Mouse (Mus musculus): ENCODE measurements around the gene Papss1. TPM values are rescaled to one million over a fixed set of nuclear protein-coding genes. Genes with fewer than 3 reads are reported as not detected.
A peak's percentile ranks its signal among the peaks of the same experiment; 100 is the strongest.
"Not testable (repeated sequence)": the region's sequence is repeated elsewhere in the genome, so short reads cannot be mapped to it uniquely, and the experiment has no call there.

The Papss1 gene
- polyA plus RNA-seq, 1 experiment from 2014 or later = 98.6 TPM

GRCm38 (mm10) chr3:131524779-131525178, 39.8 kb upstream of the Papss1 start:
- H3K27ac ChIP-seq (ENCODE audit: low read depth) = no peak overlapping the region
- peaks cover 6% of the 10 kb centered on the region; the same call in 1 of the 2 replicates for H3K4me1 ChIP-seq (ENCODE audit: insufficient read depth)
- TF ChIP-seq CTCF (IDR thresholded peaks at IDR 0.05; ENCODE audit: low read depth) = peak; percentile 62
- peak; percentile 81 for DNase-seq
- no peak for ATAC-seq (ENCODE audit: insufficient read depth)
- H3K4me3 ChIP-seq (ENCODE audit: low read depth, low read length) = no peak overlapping the region
- no peaks in the 10 kb centered on the region for H3K27me3 ChIP-seq (ENCODE audit: insufficient read depth, low read length)
- no peaks in the 10 kb centered on the region for H3K36me3 ChIP-seq (ENCODE audit: insufficient read depth)
- H3K9me3 ChIP-seq (ENCODE audit: low read depth, low read length) = no peaks in the 10 kb centered on the region
- H3K4me2 ChIP-seq = no peak overlapping the region
- WGBS = 16% methylated on average over 11 of the region's 11 CpGs
- no peak overlapping the region for H3K9ac ChIP-seq

- Histone ChIP-seq H3K4me1 (ENCODE audit: insufficient read depth) (peaks cover 6% of the 10 kb centered on the region; the same call in 1 of the 2 replicates), H3K27ac (ENCODE audit: low read depth) (no peak overlapping the region), H3K9ac (no peak overlapping the region), H3K9me3 (ENCODE audit: low read depth, low read length) (no peaks in the 10 kb centered on the region), H3K4me3 (ENCODE audit: low read depth, low read length) (no peak overlapping the region), H3K27me3 (ENCODE audit: insufficient read depth, low read length) (no peaks in the 10 kb centered on the region), H3K4me2 (no peak overlapping the region), H3K36me3 (ENCODE audit: insufficient read depth) (no peaks in the 10 kb centered on the region)
- no peak for ATAC-seq (ENCODE audit: insufficient read depth)
- DNase-seq = no peak
- no peak for TF ChIP-seq CTCF (IDR thresholded peaks at IDR 0.05; ENCODE audit: low read depth)
- 61% methylated on average over 3 of the region's 3 CpGs for WGBS
Observed at GRCm38 (mm10) chr3:131525229-131525628, 39.3 kb upstream of the Papss1 start.

- no peak overlapping the region for H3K9ac ChIP-seq
- no peaks in the 10 kb centered on the region for H3K27me3 ChIP-seq (ENCODE audit: insufficient read depth, low read length)
- H3K4me1 ChIP-seq (ENCODE audit: insufficient read depth) = no peaks in the 10 kb centered on the region
- DNase-seq = no peak
- H3K4me3 ChIP-seq (ENCODE audit: low read depth, low read length) = no peak overlapping the region
- H3K36me3 ChIP-seq (ENCODE audit: insufficient read depth) = no peaks in the 10 kb centered on the region
- ATAC-seq (ENCODE audit: insufficient read depth) = no peak
- 95% methylated on average over 13 of the region's 13 CpGs for WGBS
- no peak overlapping the region for H3K4me2 ChIP-seq
- H3K9me3 ChIP-seq (ENCODE audit: low read depth, low read length) = no peaks in the 10 kb centered on the region
- H3K27ac ChIP-seq (ENCODE audit: low read depth) = no peak overlapping the region
- no peak for TF ChIP-seq CTCF (IDR thresholded peaks at IDR 0.05; ENCODE audit: low read depth)
Observed at GRCm38 (mm10) chr3:131541244-131541942, 23.2 kb upstream of the Papss1 start.

GRCm38 (mm10) chr3:131547562-131547961, 17.0 kb upstream of the Papss1 start:
- not testable (repeated sequence) for H3K9ac ChIP-seq; DNase-seq; H3K4me2 ChIP-seq; H3K9me3 ChIP-seq (ENCODE audit: low read depth, low read length); H3K27ac ChIP-seq (ENCODE audit: low read depth); ATAC-seq (ENCODE audit: insufficient read depth); H3K4me3 ChIP-seq (ENCODE audit: low read depth, low read length); H3K4me1 ChIP-seq (ENCODE audit: insufficient read depth); H3K36me3 ChIP-seq (ENCODE audit: insufficient read depth); H3K27me3 ChIP-seq (ENCODE audit: insufficient read depth, low read length)
- 96% methylated on average over 17 of the region's 17 CpGs for WGBS

- no peak overlapping the region for H3K4me2 ChIP-seq
- no peaks in the 10 kb centered on the region for H3K36me3 ChIP-seq (ENCODE audit: insufficient read depth)
- no peak overlapping the region for H3K9ac ChIP-seq
- DNase-seq (no peak), ATAC-seq (ENCODE audit: insufficient read depth) (no peak)
- H3K4me3 ChIP-seq (ENCODE audit: low read depth, low read length) = no peak overlapping the region
- no peaks in the 10 kb centered on the region for H3K4me1 ChIP-seq (ENCODE audit: insufficient read depth)
- WGBS = 67% methylated on average over 4 of the region's 4 CpGs
- no peak overlapping the region for H3K27ac ChIP-seq (ENCODE audit: low read depth)
- no peak for TF ChIP-seq CTCF (IDR thresholded peaks at IDR 0.05; ENCODE audit: low read depth)
- H3K27me3 ChIP-seq (ENCODE audit: insufficient read depth, low read length) = no peaks in the 10 kb centered on the region
- H3K9me3 ChIP-seq (ENCODE audit: low read depth, low read length) = no peaks in the 10 kb centered on the region
Observed at GRCm38 (mm10) chr3:131550046-131550445, 14.5 kb upstream of the Papss1 start.

GRCm38 (mm10) chr3:131552349-131553254, 12.0 kb upstream of the Papss1 start:
- Histone ChIP-seq H3K4me1 (ENCODE audit: insufficient read depth) (no peaks in the 10 kb centered on the region), H3K36me3 (ENCODE audit: insufficient read depth) (no peaks in the 10 kb centered on the region), H3K27ac (ENCODE audit: low read depth) (no peak overlapping the region), H3K4me3 (ENCODE audit: low read depth, low read length) (no peak overlapping the region), H3K9me3 (ENCODE audit: low read depth, low read length) (no peaks in the 10 kb centered on the region), H3K4me2 (no peak overlapping the region), H3K9ac (no peak overlapping the region), H3K27me3 (ENCODE audit: insufficient read depth, low read length) (no peaks in the 10 kb centered on the region)
- peak; percentile 58; the same call in 1 of the 2 replicates for ATAC-seq (ENCODE audit: insufficient read depth)
- TF ChIP-seq CTCF (IDR thresholded peaks at IDR 0.05; ENCODE audit: low read depth) = peak; percentile 75
- WGBS = 34% methylated on average over 9 of the region's 9 CpGs
- DNase-seq = peak; percentile 90

- Histone ChIP-seq H3K4me3 (ENCODE audit: low read depth, low read length) (no peak overlapping the region), H3K27ac (ENCODE audit: low read depth) (no peak overlapping the region), H3K4me2 (no peak overlapping the region), H3K4me1 (ENCODE audit: insufficient read depth) (no peaks in the 10 kb centered on the region), H3K27me3 (ENCODE audit: insufficient read depth, low read length) (no peaks in the 10 kb centered on the region), H3K9ac (no peak overlapping the region), H3K36me3 (ENCODE audit: insufficient read depth) (no peaks in the 10 kb centered on the region), H3K9me3 (ENCODE audit: low read depth, low read length) (no peaks in the 10 kb centered on the region)
- DNase-seq (no peak), ATAC-seq (ENCODE audit: insufficient read depth) (no peak)
- TF ChIP-seq CTCF (IDR thresholded peaks at IDR 0.05; ENCODE audit: low read depth) = no peak
Observed at GRCm38 (mm10) chr3:131555771-131556170, 8.8 kb upstream of the Papss1 start.
